Mouse (Mus musculus): ENCODE measurements around the gene Mturn. TPM values are rescaled to one million over a fixed set of nuclear protein-coding genes. Genes with fewer than 3 reads are reported as not detected.

The Mturn gene
- total RNA-seq, 2 experiments from 2014 or later: 159 to 165 TPM

DNA sequence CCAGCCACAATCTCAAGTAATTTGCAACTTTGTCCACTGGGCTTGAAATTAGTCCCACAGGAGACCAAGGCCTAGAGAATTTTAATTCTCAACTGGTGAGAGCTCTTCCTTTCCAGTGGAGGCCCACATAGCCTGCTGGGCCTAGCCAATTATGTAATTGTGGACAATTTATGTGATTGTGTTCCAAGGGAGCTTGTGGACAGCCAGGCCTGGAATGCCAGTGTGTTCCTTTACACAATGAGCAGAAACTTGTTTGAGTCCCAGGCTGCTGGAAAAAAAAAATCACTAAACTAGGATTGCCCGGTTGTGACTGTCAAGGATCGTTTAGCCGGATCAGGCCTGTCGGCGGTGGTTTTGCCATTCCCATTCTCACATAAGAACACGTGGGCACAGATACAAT, 11.9 kb downstream of the Mturn start:
- DNase-seq (ENCODE audit: low spot score in 2 of 2): no peak

DNA sequence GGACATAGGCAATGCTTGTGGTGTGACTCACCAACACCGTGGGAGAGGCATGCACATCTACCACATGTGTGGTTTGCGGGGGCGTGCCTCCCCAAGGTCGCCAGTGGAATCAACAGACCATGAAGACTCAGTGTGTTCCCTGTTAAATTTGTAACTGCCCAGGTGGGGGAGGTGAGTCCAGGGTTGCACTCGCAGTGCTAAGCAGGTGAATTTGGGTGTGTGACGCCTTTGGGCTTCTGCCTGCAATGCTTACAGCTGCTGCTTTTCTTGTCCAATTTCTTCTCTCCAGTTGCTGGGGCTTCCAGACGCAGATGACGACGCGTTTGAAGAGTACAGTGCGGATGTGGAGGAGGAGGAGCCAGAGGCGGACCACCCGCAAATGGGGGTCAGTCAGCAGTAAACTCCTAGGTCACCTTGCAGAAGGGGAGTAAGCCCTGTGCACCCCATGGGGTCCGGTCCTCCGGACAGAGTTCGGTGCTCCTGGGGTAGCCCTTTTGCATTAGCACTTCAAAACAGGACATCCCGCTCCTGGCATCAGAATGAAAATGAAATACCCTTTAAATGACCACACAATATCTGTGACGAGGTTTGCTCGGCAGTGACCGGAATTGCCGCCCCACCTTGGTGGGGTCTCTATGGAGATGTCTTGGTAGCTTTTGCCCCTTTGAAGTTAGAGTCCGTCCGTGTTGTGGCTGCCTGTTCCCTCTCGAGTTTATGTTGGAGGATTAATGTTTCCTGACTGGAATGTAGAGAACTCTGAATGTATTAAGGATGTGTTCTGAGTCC, 17.5 kb downstream of the Mturn start:
- peak in 1 of 2 experiments; percentile 35 for DNase-seq (ENCODE audit: low spot score in 2 of 2)

DNA sequence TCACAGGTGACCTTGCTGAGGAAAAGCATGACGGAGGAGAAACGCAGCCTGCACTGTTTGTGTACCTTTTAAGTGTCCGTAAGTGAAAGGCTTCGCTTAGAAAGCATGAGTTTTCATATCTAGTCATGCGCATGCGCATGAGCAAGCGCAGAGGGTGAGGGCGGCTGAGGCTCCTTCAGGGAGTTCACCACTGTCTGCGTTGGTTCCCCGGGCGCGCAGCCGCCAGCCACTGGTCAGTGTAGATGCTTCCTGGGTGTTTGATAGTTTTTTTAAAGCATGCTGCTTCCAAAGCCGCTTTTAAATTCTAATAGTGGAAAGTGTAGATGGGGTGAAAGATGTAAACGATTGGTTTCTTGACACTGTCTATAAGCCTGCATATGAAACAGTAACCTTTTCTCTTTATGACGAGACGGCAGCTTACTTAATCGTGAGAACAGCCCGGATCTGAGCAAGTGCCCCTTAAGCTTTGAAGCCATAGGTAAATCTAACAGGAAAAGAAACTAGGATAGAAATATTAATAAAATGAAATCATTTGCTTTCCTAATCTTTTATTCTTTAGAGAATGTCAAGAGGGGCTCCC, 18.1 kb downstream of the Mturn start:
- DNase-seq (ENCODE audit: low spot score in 2 of 2): peak; percentile 75 to 85

DNA sequence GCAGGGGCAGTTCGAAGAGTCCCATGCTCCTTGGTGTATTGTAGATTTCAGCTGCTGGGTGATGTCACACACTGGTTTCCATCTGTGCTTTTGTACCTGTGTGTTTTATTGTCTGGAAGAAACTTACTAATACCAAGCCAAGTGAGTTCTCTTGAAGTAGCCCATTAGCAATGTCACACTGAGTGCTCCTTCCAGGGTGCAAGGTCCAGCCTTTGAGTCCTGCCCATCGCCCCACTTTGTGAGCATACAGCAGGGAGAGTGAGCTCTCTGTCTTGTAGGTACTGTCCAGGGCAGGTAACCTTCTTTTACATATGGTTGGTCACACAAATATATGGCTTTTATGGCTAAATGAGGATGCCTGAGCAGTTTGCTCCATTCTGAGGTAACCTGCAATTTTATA, 19.1 kb downstream of the Mturn start:
- no peak for DNase-seq (ENCODE audit: low spot score in 2 of 2)

DNA sequence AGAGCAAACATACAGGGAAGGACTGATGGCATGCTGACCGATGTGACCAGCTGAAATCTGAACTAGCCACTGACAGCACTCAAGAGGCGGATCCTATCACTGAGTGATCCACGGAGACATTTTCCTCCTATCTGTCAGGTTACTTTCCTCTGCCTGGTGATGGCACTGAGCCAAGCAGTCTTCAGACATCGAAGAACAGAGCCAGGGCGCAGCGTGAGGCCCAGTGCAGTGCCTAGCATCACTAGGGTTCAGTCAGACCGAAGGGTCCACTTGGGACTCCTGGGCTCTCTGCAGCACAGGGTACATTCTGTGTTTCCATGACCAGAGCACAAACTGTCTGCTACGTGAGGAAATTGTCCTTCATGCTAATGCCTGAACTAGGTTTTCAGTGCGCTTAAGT, 20.5 kb downstream of the Mturn start:
- DNase-seq (ENCODE audit: low spot score in 2 of 2): no peak

DNA sequence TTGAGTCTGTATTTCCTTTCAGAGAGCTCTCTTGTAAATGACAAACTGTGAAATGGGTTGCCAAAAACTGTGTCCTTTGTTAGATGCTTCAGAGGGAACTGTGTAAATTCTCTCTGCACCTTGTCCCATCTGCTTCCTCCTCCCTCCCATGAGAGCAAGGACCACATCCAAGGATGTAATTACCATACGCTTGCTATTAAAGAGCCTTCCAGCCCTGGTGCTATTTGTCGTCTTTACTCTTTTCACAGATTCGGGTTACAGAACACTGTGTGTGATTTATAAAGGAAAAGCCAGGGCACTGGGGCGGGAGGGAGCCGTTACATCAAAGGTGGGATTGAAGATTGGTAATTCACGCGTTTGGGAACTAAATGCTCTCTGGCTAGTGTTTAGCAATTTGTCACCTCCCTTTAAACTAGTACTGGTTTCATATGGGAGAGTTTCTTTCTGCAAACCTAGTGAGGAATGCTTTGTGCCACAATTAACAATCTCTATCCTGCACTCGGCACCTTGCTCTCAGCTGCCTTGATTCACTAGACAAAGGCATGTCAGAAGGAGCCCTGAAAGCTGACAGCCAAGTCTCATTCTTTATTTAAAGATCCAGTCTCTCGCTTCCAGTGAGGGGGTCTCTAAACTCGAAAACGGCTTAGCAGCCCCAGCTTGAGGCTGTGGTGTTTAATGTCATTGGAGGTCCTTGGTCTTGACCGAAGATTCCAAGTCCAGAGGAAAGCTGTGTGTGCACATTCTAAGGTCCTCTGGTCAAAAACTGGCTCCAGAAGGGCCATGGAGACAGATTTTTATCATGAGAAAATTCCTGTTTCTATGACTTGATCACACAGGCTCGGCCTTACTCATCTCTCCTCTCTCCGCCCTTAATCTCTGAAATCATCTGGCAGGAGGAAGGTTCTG, 22.5 kb downstream of the Mturn start:
- no peak for DNase-seq (ENCODE audit: low spot score in 2 of 2)

DNA sequence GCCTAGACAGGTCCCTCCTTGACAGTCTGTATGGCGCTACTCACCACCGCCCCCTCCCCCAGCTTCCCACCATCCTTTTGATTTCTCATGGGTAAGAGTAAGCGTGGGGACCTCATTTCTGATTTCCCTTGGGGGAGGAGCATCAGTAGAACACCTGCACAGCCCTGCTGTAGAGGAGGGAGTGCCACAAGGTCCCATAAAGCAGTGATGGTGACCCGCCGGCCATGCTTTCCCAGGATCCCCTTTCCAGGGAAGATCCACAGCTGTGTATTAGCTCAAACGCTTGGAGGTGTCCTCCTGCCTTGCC, 23.1 kb downstream of the Mturn start:
- no peak for DNase-seq (ENCODE audit: low spot score in 2 of 2)

DNA sequence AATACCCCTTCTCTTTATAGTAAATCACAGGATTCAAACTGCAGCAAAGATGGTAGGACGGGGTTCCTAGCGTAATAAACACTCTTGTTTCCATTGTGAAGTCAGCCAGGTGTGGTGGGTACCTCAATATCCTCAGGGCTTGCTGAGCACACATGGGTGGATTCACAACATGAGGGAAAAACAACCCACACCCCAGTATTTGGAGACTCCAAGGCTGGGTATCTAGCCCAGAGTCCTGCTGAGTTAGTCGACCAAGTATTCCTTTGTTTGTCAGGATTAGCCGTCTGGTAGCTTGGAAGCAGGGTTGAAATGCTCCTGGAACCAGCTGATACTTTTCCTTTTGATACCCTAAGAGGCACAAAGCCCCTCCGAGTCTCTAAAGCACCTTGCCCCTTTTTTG, 23.4 kb downstream of the Mturn start:
- no peak for DNase-seq (ENCODE audit: low spot score in 2 of 2)

DNA sequence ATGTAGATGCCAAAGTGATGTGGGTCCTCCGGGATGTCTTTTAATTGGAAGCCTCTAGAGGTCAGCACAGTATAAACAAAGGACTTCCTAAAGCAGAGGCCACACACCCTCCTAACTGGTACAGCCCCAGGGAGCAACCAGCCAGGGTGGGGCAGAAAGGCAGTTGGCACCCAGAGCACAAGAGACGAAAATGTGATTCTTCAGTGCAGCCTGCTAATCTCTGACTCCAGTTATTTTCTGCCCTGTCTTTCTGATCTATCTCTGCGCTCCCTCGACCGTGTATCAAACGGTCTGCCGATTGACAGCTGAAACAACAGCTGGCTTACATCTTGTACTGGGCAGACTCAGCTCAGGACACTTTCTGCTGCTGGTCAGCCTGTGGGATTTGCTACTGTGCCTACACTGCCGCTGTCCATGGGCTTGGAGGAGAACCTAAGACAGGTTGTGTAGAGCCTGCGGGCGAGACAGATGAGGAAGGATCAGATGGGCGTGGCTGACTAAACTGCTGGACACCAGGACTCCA, 24.0 kb downstream of the Mturn start:
- DNase-seq (ENCODE audit: low spot score in 2 of 2): peak in 1 of 2 experiments; percentile 75

DNA sequence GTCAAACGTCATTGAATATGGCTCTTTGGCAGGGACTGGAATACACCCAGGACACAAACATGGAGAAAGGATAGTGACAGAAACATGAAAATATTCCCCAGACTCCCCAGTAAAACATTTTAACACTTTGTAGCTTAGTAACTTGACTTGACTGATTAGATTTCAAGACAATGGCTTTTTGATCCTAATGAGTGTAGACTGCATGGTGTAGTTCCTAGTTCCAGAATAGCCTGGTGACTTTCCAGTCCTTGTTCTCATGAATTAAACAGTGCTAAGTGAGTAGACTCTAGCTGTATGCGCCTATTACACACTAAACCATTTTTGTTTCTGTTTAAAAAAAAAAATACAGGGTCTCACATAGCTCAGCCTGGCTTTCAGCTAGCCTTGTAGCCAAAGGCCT, 24.7 kb downstream of the Mturn start:
- no peak for DNase-seq (ENCODE audit: low spot score in 2 of 2)

DNA sequence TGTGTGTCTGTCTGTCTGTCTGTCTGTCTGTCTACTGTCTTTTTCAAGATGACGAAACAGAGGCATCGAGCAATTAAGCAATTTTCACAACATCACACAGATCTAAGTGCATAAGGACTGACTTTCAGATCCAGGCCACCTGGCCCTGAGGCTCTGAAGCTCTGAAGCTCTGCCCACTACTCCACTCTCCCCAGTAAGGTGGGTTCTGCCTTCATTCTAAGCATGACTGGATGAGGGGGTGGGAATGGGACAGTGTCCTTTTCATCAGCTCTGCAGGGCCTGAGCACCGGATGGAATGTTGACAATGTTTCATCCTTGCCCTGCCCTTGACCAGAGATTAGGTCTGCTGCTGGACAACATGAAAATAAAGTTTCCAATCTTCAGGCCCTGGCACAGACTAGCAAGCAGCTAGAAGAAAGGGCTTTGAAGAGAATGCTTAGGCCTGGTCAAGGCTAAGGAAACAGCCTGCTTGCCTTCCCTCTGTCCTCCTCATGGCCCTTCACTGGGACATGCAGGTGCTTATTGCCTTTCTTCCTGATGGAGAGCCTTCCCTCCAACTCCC, 25.3 kb downstream of the Mturn start:
- DNase-seq (ENCODE audit: low spot score in 2 of 2): no peak

DNA sequence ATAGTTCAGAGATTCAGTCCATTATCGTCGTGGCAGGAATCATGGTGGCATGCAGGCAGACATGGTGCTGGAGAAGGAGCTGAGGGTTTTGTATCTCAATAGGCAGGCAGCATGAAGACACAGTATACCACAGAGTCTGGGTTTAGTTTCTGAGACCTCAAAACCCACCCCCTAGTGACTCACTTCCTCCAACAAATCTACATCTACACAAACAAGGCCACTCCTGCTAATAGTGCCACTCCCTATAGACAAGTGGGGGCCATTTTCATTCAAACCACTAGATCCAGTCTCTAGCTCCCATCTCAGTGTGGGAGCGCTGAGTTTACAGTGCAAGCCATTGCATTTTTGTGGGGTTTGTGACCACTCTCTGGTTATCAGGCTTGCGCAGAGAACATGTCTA, 27.2 kb downstream of the Mturn start:
- DNase-seq (ENCODE audit: low spot score in 2 of 2): no peak

DNA sequence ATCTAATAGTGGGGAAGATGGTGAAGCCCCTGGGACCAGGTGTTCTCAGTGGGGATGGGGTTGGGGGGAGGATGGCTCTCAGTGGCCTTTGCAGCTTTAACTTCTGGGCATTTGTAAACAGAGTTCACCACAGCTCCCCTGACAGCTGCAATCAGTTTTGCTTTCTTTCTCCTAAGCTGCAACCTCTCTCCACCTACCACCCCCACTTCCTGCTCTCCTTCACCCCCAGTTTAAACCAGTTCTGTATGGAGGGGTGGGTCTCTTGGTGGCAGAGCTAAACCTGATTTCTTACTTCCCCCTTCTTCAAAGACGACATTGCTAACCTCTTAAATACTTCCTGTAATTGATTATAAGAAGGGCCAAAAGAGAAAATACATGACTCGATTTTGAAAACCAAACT, 34.3 kb downstream of the Mturn start:
- no peak for DNase-seq (ENCODE audit: low spot score in 2 of 2)

DNA sequence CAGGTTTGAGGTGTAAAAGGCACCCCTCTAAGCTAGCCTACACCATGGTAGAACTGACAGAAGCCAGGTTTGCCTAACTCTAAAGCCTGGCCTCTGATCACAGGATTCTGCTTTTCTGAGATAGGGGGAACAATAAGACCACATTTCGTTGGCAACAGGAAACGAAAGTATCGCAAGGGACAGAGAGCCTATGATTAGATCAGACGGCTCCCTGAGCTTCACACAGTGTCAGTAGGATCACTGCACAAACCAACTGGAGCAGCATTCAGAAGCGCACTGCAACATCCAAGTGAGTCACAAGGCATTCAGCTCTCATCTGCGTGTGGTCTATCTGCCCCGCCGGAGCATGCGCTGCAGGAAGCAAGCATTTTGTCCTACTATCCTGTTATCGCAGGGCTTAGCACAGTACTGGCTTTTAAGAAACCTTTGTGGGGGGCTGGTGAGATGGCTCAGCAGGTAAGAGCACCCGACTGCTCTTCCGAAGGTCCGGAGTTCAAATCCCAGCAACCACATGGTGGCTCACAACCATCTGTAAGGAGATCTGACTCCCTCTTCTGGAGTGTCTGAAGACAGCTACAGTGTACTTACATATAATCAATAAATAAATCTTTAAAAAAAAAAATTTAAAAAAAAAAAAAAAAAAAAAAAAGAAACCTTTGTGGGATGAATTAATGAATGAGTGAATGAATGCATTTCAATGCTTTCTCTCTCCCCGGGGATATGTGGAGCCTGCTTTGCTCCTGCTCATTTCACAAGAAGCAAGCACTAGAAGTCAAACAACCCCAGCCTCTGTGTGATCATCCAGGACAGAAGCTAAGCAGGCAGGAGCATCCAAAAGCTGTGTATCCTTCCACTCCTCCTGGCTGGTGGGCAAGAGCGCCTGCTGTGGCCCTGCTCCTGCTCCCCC, 37.6 kb downstream of the Mturn start:
- peak; percentile 25 to 61 for DNase-seq (ENCODE audit: low spot score in 2 of 2)

DNA sequence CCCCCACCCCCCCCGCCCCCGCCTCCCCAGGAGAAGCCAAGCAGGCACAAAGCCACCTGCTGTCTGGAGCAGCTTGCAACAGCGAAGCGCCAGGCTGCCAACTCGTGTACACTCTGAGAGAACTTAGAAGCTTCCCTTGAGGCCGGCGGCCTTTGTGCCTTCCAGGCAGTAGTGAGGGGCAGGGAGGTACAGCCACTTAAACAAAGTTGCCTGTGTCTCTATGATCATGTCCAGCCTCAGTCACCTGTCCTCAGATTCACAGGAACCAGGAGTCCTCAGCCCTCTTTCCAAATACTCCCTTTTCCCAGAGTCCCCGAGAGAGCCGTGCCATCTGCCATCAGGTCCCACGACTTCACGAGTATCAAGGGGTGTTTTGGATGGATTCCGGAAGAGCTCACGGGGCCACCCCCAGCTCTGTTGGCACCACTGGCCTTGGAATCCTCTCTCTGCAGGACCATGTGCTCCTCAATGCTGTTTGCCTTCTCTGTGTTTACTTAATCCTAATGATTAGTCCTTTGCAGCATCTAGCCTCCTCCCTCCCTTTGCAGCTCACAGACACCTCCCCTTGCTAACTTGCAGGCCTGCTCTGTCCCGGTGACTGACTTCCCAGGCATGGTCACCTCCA, 38.4 kb downstream of the Mturn start:
- peak; percentile 33 to 73 for DNase-seq (ENCODE audit: low spot score in 2 of 2)

DNA sequence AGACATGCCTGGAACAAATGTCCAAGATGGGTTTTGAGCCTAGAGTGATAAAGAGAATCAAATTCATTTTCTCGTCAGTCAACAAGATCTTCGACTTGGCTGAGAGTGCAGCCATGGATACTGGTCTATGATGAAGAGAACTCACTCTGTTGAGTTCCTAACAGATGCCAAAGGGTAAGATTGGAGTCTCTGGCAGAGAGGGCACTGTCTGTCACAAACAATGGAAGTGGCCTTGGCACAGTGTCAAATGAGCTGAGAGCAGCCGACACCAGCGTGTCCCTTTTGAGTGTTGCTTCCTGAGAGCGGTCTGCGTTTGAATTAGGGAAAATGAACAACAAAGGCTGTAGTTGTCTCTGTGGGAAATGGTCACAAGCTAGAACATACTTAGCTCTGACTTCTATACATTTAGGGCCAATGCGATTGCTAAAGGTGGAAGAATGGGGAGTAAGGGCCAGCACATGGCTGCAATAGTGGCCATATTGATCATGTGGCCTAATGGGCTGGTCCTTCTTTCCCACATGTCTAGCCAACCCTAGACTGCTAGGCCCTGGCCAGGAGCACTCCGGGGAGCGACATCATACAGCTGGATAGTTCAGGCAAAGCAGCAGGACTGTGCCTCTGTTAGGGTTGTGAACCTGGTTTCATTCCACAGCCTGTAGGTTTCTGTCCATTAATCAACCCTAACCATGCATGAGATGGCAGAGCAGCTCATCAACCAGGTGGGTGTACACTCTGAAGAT, 39.3 kb downstream of the Mturn start:
- no peak for DNase-seq (ENCODE audit: low spot score in 2 of 2)

DNA sequence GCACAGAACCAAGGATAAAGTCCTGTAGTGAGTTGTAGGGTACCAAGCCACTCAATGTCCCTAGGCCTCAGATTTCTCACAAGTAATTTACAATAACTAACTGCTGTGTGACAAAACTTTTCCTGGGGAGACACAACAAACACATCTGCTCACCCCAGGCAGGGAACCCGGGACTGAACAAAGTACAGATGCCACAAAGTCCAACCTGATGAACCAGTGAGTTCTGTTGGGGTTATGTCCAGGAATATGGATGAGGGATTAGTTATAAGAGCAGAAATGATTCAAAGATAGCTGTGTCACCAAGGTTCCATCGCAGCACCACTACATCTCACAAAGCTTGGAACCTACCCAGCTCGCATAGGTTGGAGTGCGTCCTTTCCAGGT, 39.8 kb downstream of the Mturn start:
- DNase-seq (ENCODE audit: low spot score in 2 of 2): no peak

DNA sequence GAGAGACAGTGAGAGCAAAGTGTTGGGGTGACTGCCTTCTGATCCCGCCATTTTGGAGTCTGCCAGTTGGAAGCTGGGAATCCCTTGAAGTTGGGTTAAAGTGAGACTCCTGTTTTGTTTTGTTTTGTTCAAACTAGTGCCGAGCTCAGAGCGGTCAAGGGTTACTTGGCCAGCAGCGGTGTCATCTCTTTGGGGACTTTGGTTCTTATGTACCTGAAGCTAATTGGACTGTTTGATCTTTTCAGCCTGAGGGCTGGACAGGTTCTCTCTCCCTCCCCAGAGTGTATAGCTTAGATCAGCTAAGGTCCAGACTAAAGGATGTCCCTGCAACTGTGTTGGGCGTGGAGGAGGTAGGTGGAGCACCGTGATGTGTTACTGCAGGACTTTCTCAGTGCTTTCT, 44.9 kb downstream of the Mturn start:
- no peak for DNase-seq (ENCODE audit: low spot score in 2 of 2)

DNA sequence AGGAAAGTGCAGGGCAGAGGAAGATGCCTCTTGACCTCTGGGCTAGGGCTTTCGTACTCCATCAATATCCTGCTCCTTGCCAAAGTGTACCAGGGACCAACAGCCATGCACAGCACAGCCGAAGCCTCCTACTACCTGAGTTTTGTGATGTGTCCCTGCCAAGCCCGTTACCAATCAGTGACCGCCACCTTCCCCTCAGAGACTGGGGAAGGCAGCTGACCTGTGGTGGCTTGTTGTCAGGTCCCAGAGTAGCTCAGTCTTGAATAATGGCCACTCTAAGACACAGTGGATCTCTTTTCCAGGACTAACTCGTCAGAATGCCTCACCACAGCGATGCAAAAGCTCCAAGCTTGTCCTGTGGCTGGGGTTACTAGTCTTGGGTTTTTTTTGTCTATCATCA, 45.4 kb downstream of the Mturn start:
- DNase-seq (ENCODE audit: low spot score in 2 of 2): no peak

DNA sequence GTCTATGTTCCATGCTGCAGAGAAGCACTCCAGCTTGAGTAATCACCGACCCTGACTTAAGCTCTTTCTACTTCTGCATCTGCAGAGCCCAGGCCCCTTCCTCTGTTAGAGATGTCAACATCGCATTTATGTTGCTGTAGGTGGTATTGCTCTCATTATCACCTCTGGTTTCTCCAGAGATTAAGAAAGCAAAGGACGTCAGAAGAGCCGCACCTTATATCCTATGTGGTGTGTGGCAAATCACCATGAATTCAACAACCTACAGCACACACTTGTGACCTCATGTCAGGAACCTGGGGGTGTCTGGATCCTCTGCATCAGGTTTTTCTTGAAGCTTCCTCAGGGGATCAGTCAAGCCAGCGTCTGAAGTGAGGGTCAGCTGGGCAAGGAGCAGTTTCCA, 46.0 kb downstream of the Mturn start:
- no peak for DNase-seq (ENCODE audit: low spot score in 2 of 2)

All from layer of hippocampus, adult 18-20 months (tissue).